In the genomic region with DNA sequence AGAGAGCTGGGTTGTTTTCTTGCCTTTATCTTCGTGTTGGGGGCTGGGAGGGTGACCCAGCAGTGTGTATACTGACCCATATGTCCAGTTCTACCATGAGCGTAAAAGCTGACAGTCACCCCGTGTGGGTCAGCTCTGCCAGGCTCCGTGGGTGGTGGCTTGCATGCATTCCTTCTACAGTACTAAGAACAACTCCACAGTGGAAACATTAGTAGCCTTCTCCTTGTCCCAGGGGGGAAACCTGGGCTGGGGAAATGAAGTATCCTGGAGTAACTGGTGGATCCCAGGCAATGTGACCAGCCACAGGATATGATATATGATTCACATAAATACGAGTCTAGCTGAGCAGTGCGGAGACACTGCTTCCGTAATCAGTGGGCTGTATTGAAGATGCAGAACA, we compare ENCODE assay signal across 10 mouse cellular contexts. TPM values are rescaled to one million over a fixed set of nuclear protein-coding genes. Genes with fewer than 3 reads are reported as not detected.
A peak's percentile ranks its signal among the peaks of the same experiment; 100 is the strongest.
DNase-seq lines count a peak whose midpoint lies in the region; ATAC-seq and TF ChIP-seq lines count a peak whose summit lies in the region.
"Had no signal": no experiment of that assay in that cellular context is flagged by ENCODE, and none has a peak within 500 bp of the region (broad histone marks: within the 10 kb centered on the region; RNA-seq: fewer than 3 reads in every experiment).

No protein-coding gene starts in this region.

- H3K36me3 ChIP-seq in embryonic facial prominence, embryonic 12.5 days, result 0 out of 2 replicates have a peak, but pooled peaks cover 2% of the 10 kb centered on the region
- H3K36me3 ChIP-seq in intestine, embryonic 16.5 days (ENCODE audit: control insufficient read depth, insufficient read depth, low read length), result no peaks in the 10 kb centered on the region
- H3K36me3 ChIP-seq in neural tube, embryonic 13.5 days, result no peaks in the 10 kb centered on the region

- peaks cover 4% of the 10 kb centered on the region; the same call in 1 of the 2 replicates for H3K27me3 ChIP-seq in embryonic facial prominence, embryonic 12.5 days
- no peaks in the 10 kb centered on the region for H3K27me3 ChIP-seq in intestine, embryonic 16.5 days (replicated peaks; ENCODE audit: control insufficient read depth, insufficient read depth, low read length)
- H3K27me3 ChIP-seq in neural tube, embryonic 13.5 days, result peaks cover 47% of the 10 kb centered on the region

- intact Hi-C loops in left cerebral cortex, adult 2 months (cut with DNase I), result no loop called here
- intact Hi-C loops in heart, postnatal 25 days (cut with DNase I), result no loop called here

- no peak for TF ChIP-seq CTCF in left cerebral cortex, adult 2 months (IDR thresholded peaks at IDR 0.05)

- no peak for ATAC-seq in embryonic facial prominence, embryonic 12.5 days (ENCODE audit: insufficient number of reproducible peaks, insufficient read depth, low FRiP score, low TSS enrichment)
- ATAC-seq in intestine, embryonic 16.5 days, result peak; percentile 13
- no peak for ATAC-seq in neural tube, embryonic 13.5 days (ENCODE audit: low read depth)

- peak overlapping the region; percentile 87 for H3K9ac ChIP-seq in embryonic facial prominence, embryonic 12.5 days
- H3K9ac ChIP-seq in intestine, embryonic 16.5 days (ENCODE audit: low read depth, low read length), result peak overlapping the region; percentile 95
- H3K9ac ChIP-seq in neural tube, embryonic 13.5 days, result peak overlapping the region; percentile 82

- 20% methylated on average over 7 of the region's 7 CpGs for WGBS in embryonic facial prominence, embryonic 12.5 days
- 20% methylated on average over 7 of the region's 7 CpGs for WGBS in intestine, embryonic 16.5 days
- WGBS in neural tube, embryonic 13.5 days, result 17% methylated on average over 7 of the region's 7 CpGs

- peaks cover 36% of the 10 kb centered on the region for H3K4me1 ChIP-seq in embryonic facial prominence, embryonic 12.5 days
- H3K4me1 ChIP-seq in intestine, embryonic 16.5 days (ENCODE audit: control insufficient read depth, insufficient read depth, low read length), result peaks cover 61% of the 10 kb centered on the region
- peaks cover 50% of the 10 kb centered on the region for H3K4me1 ChIP-seq in neural tube, embryonic 13.5 days (replicated peaks)

- peak overlapping the region; percentile 74 for H3K4me3 ChIP-seq in embryonic facial prominence, embryonic 12.5 days
- H3K4me3 ChIP-seq in intestine, embryonic 16.5 days (ENCODE audit: low read length), result peak overlapping the region; percentile 96
- peak overlapping the region; percentile 64 for H3K4me3 ChIP-seq in neural tube, embryonic 13.5 days
- no peak overlapping the region for H3K4me3 ChIP-seq in left cerebral cortex, adult 2 months

- DNase-seq in kidney, adult 18-20 months, result peak; percentile 50
- no peak for DNase-seq in kidney, adult 8-10 months
- DNase-seq in left cerebral cortex, adult 2 months (ENCODE audit: extremely low spot score in 1 of 2, low spot score in 2 of 2), result no peak
- no peak for DNase-seq in natural killer cell, adult 2 months (ENCODE audit: low spot score in 2 of 2)
- DNase-seq in heart, postnatal 25 days (ENCODE audit: low spot score), result no peak
- DNase-seq: gastrocnemius, postnatal 14 days had no signal

- H3K4me2 ChIP-seq in embryonic facial prominence, embryonic 12.5 days (replicated peaks), result peak overlapping the region; percentile 74
- peak overlapping the region; percentile 74 for H3K4me2 ChIP-seq in intestine, embryonic 16.5 days (ENCODE audit: low read depth, low read length)
- H3K4me2 ChIP-seq in neural tube, embryonic 13.5 days, result peak overlapping the region; percentile 96

- no peaks in the 10 kb centered on the region for H3K9me3 ChIP-seq in embryonic facial prominence, embryonic 12.5 days
- no peaks in the 10 kb centered on the region for H3K9me3 ChIP-seq in intestine, embryonic 16.5 days (ENCODE audit: control insufficient read depth, low read length)
- H3K9me3 ChIP-seq in neural tube, embryonic 13.5 days, result no peaks in the 10 kb centered on the region

- H3K27ac ChIP-seq in embryonic facial prominence, embryonic 12.5 days, result peak overlapping the region; percentile 96; the same call in 1 of the 2 replicates
- H3K27ac ChIP-seq in intestine, embryonic 16.5 days (ENCODE audit: low read length), result peak overlapping the region; percentile 95
- 0 out of 2 replicates have a peak overlapping the region, but pooled peaks have one; percentile 3 for H3K27ac ChIP-seq in neural tube, embryonic 13.5 days (replicated peaks)
- no peak overlapping the region for H3K27ac ChIP-seq in left cerebral cortex, adult 2 months

RNA-seq across cellular contexts. Expression of a gene that starts 1.5 kb away (rescaled TPM):
- polyA plus RNA-seq in embryonic facial prominence, embryonic 12.5 days (2016; fragmentation: Nextera tagmentation; extraction: Ambion mirVana), result 47.4 and 49.4 TPM in 2 replicates
- 33.8 and 37.5 TPM in 2 replicates for polyA plus RNA-seq in intestine, embryonic 16.5 days (2015; fragmentation: Nextera tagmentation; extraction: Ambion mirVana)
- 10.4 and 10.9 TPM in 2 replicates for polyA plus RNA-seq in neural tube, embryonic 13.5 days (2015; fragmentation: Nextera tagmentation; extraction: Ambion mirVana)
- total RNA-seq in left cerebral cortex, adult 2 months (2021), result 1 to 10 TPM; 1.8 to 1.9 TPM
- 1 to 10 TPM; 7.7 to 9.2 TPM for total RNA-seq in heart, postnatal 25 days (2021)
- total RNA-seq: megakaryocyte, adult 5-6 weeks had no signal

RNA-seq across cellular contexts. Expression of a gene that starts 13.4 kb away (rescaled TPM):
- polyA plus RNA-seq in embryonic facial prominence, embryonic 12.5 days (2016; fragmentation: Nextera tagmentation; extraction: Ambion mirVana), result 9.8 and 10.4 TPM in 2 replicates
- 19.5 and 20.4 TPM in 2 replicates for polyA plus RNA-seq in intestine, embryonic 16.5 days (2015; fragmentation: Nextera tagmentation; extraction: Ambion mirVana)
- polyA plus RNA-seq in neural tube, embryonic 13.5 days (2015; fragmentation: Nextera tagmentation; extraction: Ambion mirVana), result 7.4 and 8.7 TPM in 2 replicates
- total RNA-seq in left cerebral cortex, adult 2 months (2021), result 10 to 100 TPM; 10.2 to 11.9 TPM
- 1 to 10 TPM; 8.4 to 9.3 TPM for total RNA-seq in heart, postnatal 25 days (2021)

RNA-seq across cellular contexts. Expression of a gene that starts 25.1 kb away (rescaled TPM):
- polyA plus RNA-seq in embryonic facial prominence, embryonic 12.5 days (2016; fragmentation: Nextera tagmentation; extraction: Ambion mirVana), result 78.4 and 85.6 TPM in 2 replicates
- 279 and 304 TPM in 2 replicates for polyA plus RNA-seq in intestine, embryonic 16.5 days (2015; fragmentation: Nextera tagmentation; extraction: Ambion mirVana)
- polyA plus RNA-seq in neural tube, embryonic 13.5 days (2015; fragmentation: Nextera tagmentation; extraction: Ambion mirVana), result 239 and 265 TPM in 2 replicates
- total RNA-seq in left cerebral cortex, adult 2 months (2021), result 100 to 1,000 TPM; 100 to 106 TPM
- total RNA-seq in heart, postnatal 25 days (2021), result 10 to 100 TPM; 49.0 to 54.6 TPM

RNA-seq across cellular contexts. Expression of a gene that starts 27.5 kb away (rescaled TPM):
- 0.33 TPM in 1 of 2 replicates, not detected in the other for polyA plus RNA-seq in embryonic facial prominence, embryonic 12.5 days (2016; fragmentation: Nextera tagmentation; extraction: Ambion mirVana)
- polyA plus RNA-seq in intestine, embryonic 16.5 days (2015; fragmentation: Nextera tagmentation; extraction: Ambion mirVana), result 0.16 TPM in 1 of 2 replicates, not detected in the other
- polyA plus RNA-seq in neural tube, embryonic 13.5 days (2015; fragmentation: Nextera tagmentation; extraction: Ambion mirVana), result 0.73 and 0.79 TPM in 2 replicates
- total RNA-seq in left cerebral cortex, adult 2 months (2021), result under 1 TPM in 1 of 2 experiments, not detected in 1; 0.51 TPM
- 1 to 10 TPM; 1.3 to 1.7 TPM for total RNA-seq in heart, postnatal 25 days (2021)
- total RNA-seq: megakaryocyte, adult 5-6 weeks had no signal

RNA-seq across cellular contexts. Expression of a gene that starts 30.1 kb away (rescaled TPM):
- 1.5 and 1.7 TPM in 2 replicates for polyA plus RNA-seq in embryonic facial prominence, embryonic 12.5 days (2016; fragmentation: Nextera tagmentation; extraction: Ambion mirVana)
- 0.28 TPM in 1 of 2 replicates, not detected in the other for polyA plus RNA-seq in intestine, embryonic 16.5 days (2015; fragmentation: Nextera tagmentation; extraction: Ambion mirVana)
- 0.42 and 2.1 TPM in 2 replicates for polyA plus RNA-seq in neural tube, embryonic 13.5 days (2015; fragmentation: Nextera tagmentation; extraction: Ambion mirVana)
- total RNA-seq in left cerebral cortex, adult 2 months (2021), result 1 to 10 TPM; 8.7 to 10.0 TPM
- total RNA-seq in heart, postnatal 25 days (2021), result 1,000 to 10,000 TPM; 1,084 to 2,520 TPM
- total RNA-seq: megakaryocyte, adult 5-6 weeks had no signal
